Mouse (Mus musculus) midbrain, embryonic 14.5 days (tissue): ENCODE measurements at regions not wholly inside any gene's neighbourhood (a gene's known extent, or its start where the extent isn't known, plus 50 kb on each side); places are given as distances from the start of the nearest gene placed in this dataset.
A peak's percentile ranks its signal among the peaks of the same experiment; 100 is the strongest.

Source experiments
- ATAC-seq: fragments of 200-750 bp; cut with Nextera tagmentation; 2 replicates; pipeline ENCODE4 v1.8.0; 2017; ENCODE audit warnings: moderate number of reproducible peaks, moderate library complexity; ENCODE audit not compliant: low FRiP score, low TSS enrichment
- DNase-seq: peaks from one replicate; pipeline ENCODE4 v3.0.0-alpha.2; 2015
- H3K27ac ChIP-seq: fragments of 300-500 bp; sonication (generic); replicated peaks from 2 replicates; pipeline ENCODE4 v1.5.1; 2014; ENCODE audit warnings: mild to moderate bottlenecking, low read depth, low read length, moderate library complexity
- H3K27me3 ChIP-seq: fragments of 300-500 bp; sonication (generic); 2 replicates; pipeline ENCODE4 v1.6.1; 2014; ENCODE audit warnings: low read length, control low read depth, mixed read lengths; ENCODE audit not compliant: control insufficient read depth, insufficient read depth
- H3K36me3 ChIP-seq: fragments of 300-500 bp; sonication (generic); 2 replicates; pipeline ENCODE4 v1.6.1; 2014; ENCODE audit warnings: low read length, control low read depth; ENCODE audit not compliant: control insufficient read depth, insufficient read depth
- H3K4me1 ChIP-seq: fragments of 300-500 bp; sonication (generic); 2 replicates; pipeline ENCODE4 v1.6.1; 2014; ENCODE audit warnings: mild to moderate bottlenecking, antibody characterized with exemption, low read length, control low read depth; ENCODE audit not compliant: control insufficient read depth, insufficient read depth
- H3K4me2 ChIP-seq: fragments of 300-500 bp; sonication (generic); 2 replicates; pipeline ENCODE4 v1.6.1; 2014; ENCODE audit warnings: mild to moderate bottlenecking, low read length, moderate library complexity
- H3K4me3 ChIP-seq: fragments of 300-500 bp; sonication (generic); replicated peaks from 2 replicates; pipeline ENCODE4 v1.5.1; 2014; ENCODE audit warnings: low read depth, low read length
- H3K9ac ChIP-seq: fragments of 300-500 bp; sonication (generic); replicated peaks from 2 replicates; pipeline ENCODE4 v1.6.1; 2014; ENCODE audit warnings: mild to moderate bottlenecking, low read length, moderate library complexity
- H3K9me3 ChIP-seq: fragments of 300-500 bp; sonication (generic); 2 replicates; pipeline ENCODE4 v1.6.1; 2016; ENCODE audit warnings: low read length, control low read depth, mixed read lengths; ENCODE audit not compliant: control insufficient read depth
- WGBS: fragments of 180-500 bp; shearing (Covaris S2); extraction: QIAGEN DNeasy Blood & Tissue Kit; methylation state at CpG from one replicate; pipeline ENCODE4 v1.1.7; 2014; 5-methylcytosine and 5-hydroxymethylcytosine counted together

- WGBS, result 7% methylated on average over 9 of the region's 9 CpGs
- Histone ChIP-seq H3K4me3 (no peak overlapping the region), H3K36me3 (no peaks in the 10 kb centered on the region), H3K4me1 (peaks cover 22% of the 10 kb centered on the region), H3K9me3 (no peaks in the 10 kb centered on the region), H3K27ac (no peak overlapping the region), H3K27me3 (no peaks in the 10 kb centered on the region), H3K9ac (no peak overlapping the region), H3K4me2 (peak overlapping the region; percentile 43)
- ATAC-seq (no peak), DNase-seq (peak; percentile 51)
These were observed 93.4 kb downstream of the Tmco5 start for GRCm38 (mm10) chr2:116971666-116972613.

- Histone ChIP-seq H3K9me3 (no peaks in the 10 kb centered on the region), H3K4me1 (peaks cover 26% of the 10 kb centered on the region), H3K36me3 (no peaks in the 10 kb centered on the region), H3K9ac (no peak overlapping the region), H3K27me3 (no peaks in the 10 kb centered on the region), H3K4me3 (no peak overlapping the region), H3K27ac (no peak overlapping the region), H3K4me2 (peak overlapping the region; percentile 43)
- WGBS, result 1% methylated on average over 6 of the region's 6 CpGs
- ATAC-seq (no peak), DNase-seq (peak; percentile 81)
These were observed 94.1 kb downstream of the Tmco5 start for GRCm38 (mm10) chr2:116972614-116972985.

- Histone ChIP-seq H3K27ac (no peak overlapping the region), H3K9ac (no peak overlapping the region), H3K36me3 (no peaks in the 10 kb centered on the region), H3K27me3 (no peaks in the 10 kb centered on the region), H3K4me3 (no peak overlapping the region), H3K9me3 (no peaks in the 10 kb centered on the region), H3K4me1 (peaks cover 26% of the 10 kb centered on the region), H3K4me2 (no peak overlapping the region)
- DNase-seq (no peak), ATAC-seq (no peak)
- 28% methylated on average over 3 of the region's 3 CpGs for WGBS
These were observed 95.0 kb downstream of the Tmco5 start for GRCm38 (mm10) chr2:116973441-116973840.

- H3K4me3 ChIP-seq, result no peak overlapping the region
- no peak for DNase-seq
These were observed 95.7 kb downstream of the Tmco5 start for GRCm38 (mm10) chr2:116974152-116974551.

GRCm38 (mm10) chr2:116974569-116975060 lies 96.1 kb downstream of the Tmco5 start:
- peaks cover 28% of the 10 kb centered on the region for H3K4me1 ChIP-seq

More at GRCm38 (mm10) chr2:116974152-116974551, 95.7 kb downstream of the Tmco5 start:
- no peaks in the 10 kb centered on the region for H3K36me3 ChIP-seq
- H3K9ac ChIP-seq, result no peak overlapping the region
- H3K4me1 ChIP-seq, result peaks cover 26% of the 10 kb centered on the region
- H3K27me3 ChIP-seq, result no peaks in the 10 kb centered on the region
- no peak overlapping the region; the same call in 1 of the 2 replicates for H3K4me2 ChIP-seq
- no peaks in the 10 kb centered on the region for H3K9me3 ChIP-seq
- H3K27ac ChIP-seq, result no peak overlapping the region
- no peak for ATAC-seq
- 65% methylated on average over 9 of the region's 9 CpGs for WGBS

DNA sequence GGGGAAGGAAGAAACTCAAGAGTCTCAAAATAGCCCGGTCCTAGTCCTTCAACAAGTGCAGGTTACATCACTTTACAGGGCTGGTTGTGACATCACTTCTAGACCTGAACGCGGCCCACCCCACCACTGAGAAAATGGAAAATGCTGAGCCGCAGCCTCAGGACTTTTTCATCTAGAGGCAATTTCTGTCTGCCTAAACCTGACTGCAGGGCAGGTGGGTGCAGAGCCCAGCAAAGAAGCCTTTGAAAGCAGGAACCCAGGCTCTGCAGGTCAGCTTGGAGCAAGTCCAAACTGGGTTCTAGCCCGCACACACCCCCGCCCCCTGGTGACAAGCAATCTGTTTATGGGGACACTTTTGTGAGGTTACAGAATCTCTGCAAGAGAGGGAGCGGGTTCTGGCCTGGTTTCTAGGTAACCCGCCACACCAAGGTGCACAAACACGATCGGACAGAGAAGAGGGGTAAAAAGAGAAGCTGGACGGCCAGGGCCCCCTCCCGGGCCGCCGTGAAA lies 96.7 kb downstream of the Tmco5 start:
- no peak for DNase-seq
- Histone ChIP-seq H3K4me3 (peak overlapping the region; percentile 49), H3K27me3 (no peaks in the 10 kb centered on the region), H3K36me3 (no peaks in the 10 kb centered on the region), H3K9me3 (no peaks in the 10 kb centered on the region), H3K4me1 (peaks cover 31% of the 10 kb centered on the region), H3K9ac (peak overlapping the region; percentile 89), H3K27ac (peak overlapping the region; percentile 94), H3K4me2 (peak overlapping the region; percentile 70)
- WGBS, result under 1% methylated on average over 14 of the region's 14 CpGs
- ATAC-seq, result peak; percentile 34

More at GRCm38 (mm10) chr2:116974569-116975060, 96.1 kb downstream of the Tmco5 start:
- Histone ChIP-seq H3K27me3 (no peaks in the 10 kb centered on the region), H3K9me3 (no peaks in the 10 kb centered on the region), H3K36me3 (no peaks in the 10 kb centered on the region), H3K27ac (peak overlapping the region; percentile 94), H3K4me3 (peak overlapping the region; percentile 49; the same call in 1 of the 2 replicates), H3K9ac (no peak overlapping the region; the same call in 1 of the 2 replicates), H3K4me2 (peak overlapping the region; percentile 70)
- 8% methylated on average over 7 of the region's 7 CpGs for WGBS
- DNase-seq (no peak), ATAC-seq (no peak)

- H3K27me3 ChIP-seq, result no peaks in the 10 kb centered on the region
- WGBS, result under 1% methylated on average over 54 of the region's 54 CpGs
- H3K9me3 ChIP-seq, result no peaks in the 10 kb centered on the region
- peak overlapping the region; percentile 49 for H3K4me3 ChIP-seq
- no peaks in the 10 kb centered on the region for H3K36me3 ChIP-seq
- peak overlapping the region; percentile 94 for H3K27ac ChIP-seq
- ATAC-seq (peak; percentile 93), DNase-seq (peak; percentile 93)
- peak overlapping the region; percentile 89 for H3K9ac ChIP-seq
- H3K4me1 ChIP-seq, result peaks cover 35% of the 10 kb centered on the region
- H3K4me2 ChIP-seq, result peak overlapping the region; percentile 70
These were observed 97.3 kb downstream of the Tmco5 start for GRCm38 (mm10) chr2:116975601-116976431.

GRCm38 (mm10) chr2:116976432-116976750 lies 97.9 kb downstream of the Tmco5 start:
- peak overlapping the region; percentile 70 for H3K4me2 ChIP-seq
- H3K9ac ChIP-seq, result peak overlapping the region; percentile 18; the same call in 1 of the 2 replicates
- H3K4me3 ChIP-seq, result peak overlapping the region; percentile 49; the same call in 1 of the 2 replicates
- no peaks in the 10 kb centered on the region for H3K9me3 ChIP-seq
- peaks cover 35% of the 10 kb centered on the region for H3K4me1 ChIP-seq
- no peak for ATAC-seq
- WGBS, result under 1% methylated on average over 7 of the region's 7 CpGs
- DNase-seq, result peak; percentile 72
- H3K27ac ChIP-seq, result peak overlapping the region; percentile 94
- H3K27me3 ChIP-seq, result no peaks in the 10 kb centered on the region
- H3K36me3 ChIP-seq, result no peaks in the 10 kb centered on the region
